Mouse (Mus musculus) CH12.LX (cell line): Measurements from ENCODE around the gene Gm36028. TPM values are rescaled to one million over a fixed set of nuclear protein-coding genes. Genes with fewer than 3 reads are reported as not detected.

Experiments
- DNase-seq: peaks from one replicate; pipeline ENCODE4 v3.0.0-alpha.2; 2013; ENCODE audit errors: extremely low read depth
- H3K27ac ChIP-seq: 2 replicates; pipeline ENCODE4 v1.5.1; 2012; ENCODE audit warnings: low read depth, mild to moderate bottlenecking, control low read depth, moderate library complexity; ENCODE audit not compliant: insufficient read depth
- H3K27me3 ChIP-seq: replicated peaks from 2 replicates; pipeline ENCODE3; 2012; ENCODE audit warnings: inconsistent platforms
- H3K36me3 ChIP-seq, 2 experiments: replicated peaks in 1 of 2; 2 replicates each; pipeline versions ENCODE3 to v1.6.1; 2012; ENCODE audit warnings: inconsistent platforms in 1 of 2, low read length in 1 of 2, mild to moderate bottlenecking in 1 of 2, mixed read lengths in 1 of 2, moderate library complexity in 1 of 2; ENCODE audit not compliant: control insufficient read depth in 1 of 2, insufficient read depth in 1 of 2
- H3K4me1 ChIP-seq, 2 experiments: 2 replicates each; pipeline ENCODE4 v1.6.1; 2012; ENCODE audit warnings: inconsistent platforms in 1 of 2, moderate library complexity in 1 of 2; ENCODE audit not compliant: insufficient read depth in 2 of 2, control insufficient read depth in 1 of 2
- H3K4me2 ChIP-seq: 2 replicates; pipeline ENCODE4 v1.6.1; 2012; ENCODE audit warnings: low read depth, mild to moderate bottlenecking, control low read depth; ENCODE audit not compliant: poor library complexity, insufficient read depth, severe bottlenecking
- H3K4me3 ChIP-seq, 3 experiments: fragments of 150-350 bp in 1 of 3; sonication (generic) in 1 of 3; replicated peaks in 1 of 3; 2 replicates each; pipeline versions ENCODE3 to v1.5.1; 2011 to 2012; ENCODE audit warnings: low read depth in 2 of 3, low read length in 2 of 3, mild to moderate bottlenecking in 2 of 3, moderate library complexity in 2 of 3, control low read depth in 1 of 3, improper control_type of control experiment in 1 of 3, inconsistent platforms in 1 of 3, mixed read lengths in 1 of 3; ENCODE audit not compliant: poor library complexity in 1 of 3
- H3K79me2 ChIP-seq: replicated peaks from 2 replicates; pipeline ENCODE4 v1.6.1; 2012; ENCODE audit warnings: mild to moderate bottlenecking, moderate library complexity; ENCODE audit not compliant: control insufficient read depth, poor library complexity, insufficient read depth, severe bottlenecking; ENCODE audit errors: extremely low read depth
- H3K9ac ChIP-seq: 2 replicates; pipeline ENCODE4 v1.6.1; 2012; ENCODE audit warnings: low read depth, mild to moderate bottlenecking, control low read depth, moderate library complexity; ENCODE audit not compliant: insufficient read depth
- H3K9me3 ChIP-seq: replicated peaks from 2 replicates; pipeline ENCODE3; 2012; ENCODE audit warnings: low read length, inconsistent platforms, mixed read lengths
- BHLHE40 ChIP-seq: IDR thresholded peaks from 2 replicates; pipeline ENCODE4 v1.6.1; 2011; ENCODE audit warnings: mild to moderate bottlenecking, low read depth, low read length, improper control_type of control experiment
- CHD1 ChIP-seq: IDR thresholded peaks from 2 replicates; pipeline ENCODE4 v1.6.1; 2012; ENCODE audit warnings: low read depth, low read length, improper control_type of control experiment, inconsistent platforms
- CHD2 ChIP-seq: IDR thresholded peaks from 2 replicates; pipeline ENCODE4 v1.6.1; 2011; ENCODE audit warnings: low read length, improper control_type of control experiment
- E2F4 ChIP-seq: IDR thresholded peaks from 2 replicates; pipeline ENCODE4 v1.6.1; 2011; ENCODE audit warnings: low read depth, low read length, improper control_type of control experiment; ENCODE audit not compliant: insufficient replicate concordance
- EP300 ChIP-seq: IDR thresholded peaks from 2 replicates; pipeline ENCODE4 v1.6.1; 2011; ENCODE audit warnings: low read length, improper control_type of control experiment
- ETS1 ChIP-seq: conservative IDR thresholded peaks from 2 replicates; pipeline ENCODE4 v1.6.1; 2012; ENCODE audit warnings: low read depth, mild to moderate bottlenecking, inconsistent platforms, low read length, improper control_type of control experiment, moderate library complexity
- HCFC1 ChIP-seq: IDR thresholded peaks from 2 replicates; pipeline ENCODE4 v1.6.1; 2012; ENCODE audit warnings: low read depth, mild to moderate bottlenecking, inconsistent platforms, low read length, improper control_type of control experiment
- JUN ChIP-seq: IDR thresholded peaks from 2 replicates; pipeline ENCODE4 v1.6.1; 2011; ENCODE audit warnings: low read depth, mild to moderate bottlenecking, low read length, improper control_type of control experiment, moderate library complexity; ENCODE audit not compliant: insufficient read depth
- JUND ChIP-seq: conservative IDR thresholded peaks from 2 replicates; pipeline ENCODE4 v1.6.1; 2011; ENCODE audit warnings: low read depth, low read length, improper control_type of control experiment
- KAT2A ChIP-seq: IDR thresholded peaks from 2 replicates; pipeline ENCODE4 v1.6.1; 2012; ENCODE audit warnings: low read length, improper control_type of control experiment, inconsistent platforms; ENCODE audit not compliant: insufficient replicate concordance
- MAX ChIP-seq: IDR thresholded peaks from 2 replicates; pipeline ENCODE4 v1.6.1; 2011; ENCODE audit warnings: low read length, improper control_type of control experiment
- MEF2A ChIP-seq: IDR thresholded peaks from 2 replicates; pipeline ENCODE4 v1.6.1; 2014; ENCODE audit warnings: low read depth, mild to moderate bottlenecking, inconsistent platforms, low read length, improper control_type of control experiment, borderline replicate concordance
- MXI1 ChIP-seq: IDR thresholded peaks from 2 replicates; pipeline ENCODE4 v1.6.1; 2011; ENCODE audit warnings: mild to moderate bottlenecking, low read depth, low read length, improper control_type of control experiment
- MYC ChIP-seq: IDR thresholded peaks from 2 replicates; pipeline ENCODE4 v1.6.1; 2011; ENCODE audit warnings: low read depth, mild to moderate bottlenecking, improper control_type of control experiment, low read length
- POLR2A ChIP-seq: IDR thresholded peaks from 2 replicates; pipeline ENCODE4 v1.6.1; 2011; ENCODE audit warnings: low read depth, mild to moderate bottlenecking, improper control_type of control experiment, low read length
- POLR2AphosphoS2 ChIP-seq: IDR thresholded peaks from 2 replicates; pipeline ENCODE4 v1.6.1; 2011; ENCODE audit warnings: low read depth, low read length, improper control_type of control experiment
- RAD21 ChIP-seq: IDR thresholded peaks from 2 replicates; pipeline ENCODE4 v1.6.1; 2011; ENCODE audit warnings: low read depth, mild to moderate bottlenecking, low read length, improper control_type of control experiment, moderate library complexity
- RCOR1 ChIP-seq: conservative IDR thresholded peaks from 2 replicates; pipeline ENCODE4 v1.6.1; 2012; ENCODE audit warnings: low read depth, mild to moderate bottlenecking, inconsistent platforms, low read length, improper control_type of control experiment
- SIN3A ChIP-seq: IDR thresholded peaks from 2 replicates; pipeline ENCODE4 v1.6.1; 2012; ENCODE audit warnings: low read length, improper control_type of control experiment, inconsistent platforms
- SMC3 ChIP-seq: IDR thresholded peaks from 2 replicates; pipeline ENCODE4 v1.6.1; 2011; ENCODE audit warnings: low read depth, low read length, improper control_type of control experiment
- TCF12 ChIP-seq: IDR thresholded peaks from 2 replicates; pipeline ENCODE4 v1.6.1; 2014; ENCODE audit warnings: low read depth, mild to moderate bottlenecking, inconsistent platforms, low read length, improper control_type of control experiment
- USF2 ChIP-seq: conservative IDR thresholded peaks from 2 replicates; pipeline ENCODE4 v1.6.1; 2011; ENCODE audit warnings: low read depth, low read length, improper control_type of control experiment
- ZKSCAN1 ChIP-seq: IDR thresholded peaks from 2 replicates; pipeline ENCODE4 v1.6.1; 2012; ENCODE audit warnings: low read depth, inconsistent platforms, low read length, improper control_type of control experiment, borderline replicate concordance
- ZMIZ1 ChIP-seq: IDR thresholded peaks from 2 replicates; pipeline ENCODE4 v1.6.1; 2012; ENCODE audit warnings: low read depth, mild to moderate bottlenecking, inconsistent platforms, low read length, improper control_type of control experiment
- dilution Hi-C: fragments of 300-500 bp; cut with MboI; formaldehyde crosslinking; loops from 2 replicates; pipeline ENCODE4 v1.14.3; 2020; ENCODE audit warnings: low sequenced_read_pairs; ENCODE audit not compliant: extremely low pct_unique_long_range_greater_than_20kb, extremely low pct_ligation_motif_present
- in situ Hi-C: fragments of 300-500 bp; cut with MboI; formaldehyde crosslinking; loops from 3 replicates; pipeline ENCODE4 v1.14.3; 2019; ENCODE audit warnings: low sequenced_read_pairs, low pct_ligation_motif_present, low pct_unique_long_range_greater_than_20kb, mixed read lengths
- polyA plus RNA-seq: library from polyadenylated mRNA; unstranded; fragments of >175 nt; gene quantifications from 2 replicates; pipeline ENCODE4 v1.2.1, GENCODE M21; 2012; ENCODE audit warnings: low read depth; ENCODE audit not compliant: insufficient read length
- total RNA-seq, 2 experiments: library from RNA; depleted of rRNA; stranded (reverse); fragments of 300-350 nt in 1 of 2; fragments of >200 nt in 1 of 2; gene quantifications; 2 replicates each; pipeline ENCODE4 v1.2.3; 2012 to 2014

Gene Gm36028
- total and polyA plus RNA-seq, 3 experiments, result not detected

DNA sequence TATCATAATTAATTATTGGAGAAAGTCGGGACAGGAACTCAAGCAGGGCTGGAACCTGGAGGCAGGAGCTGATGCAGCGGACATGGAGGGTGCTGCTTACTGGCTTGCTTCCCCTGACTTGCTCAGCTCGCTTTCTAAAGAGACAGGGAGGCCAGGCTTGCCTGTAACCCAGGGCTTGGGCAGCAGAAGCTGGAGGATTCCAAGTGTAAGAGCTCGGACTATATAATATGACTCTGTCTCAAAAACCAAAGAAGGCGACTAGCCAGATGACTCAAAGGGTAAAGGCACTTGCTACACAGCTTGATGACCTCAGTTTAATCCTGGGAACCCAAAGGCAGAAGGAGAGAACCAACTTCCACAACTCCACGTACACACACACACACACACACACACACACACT is 32.4 kb upstream of the Gm36028 start:
- Histone ChIP-seq H3K36me3 (peaks cover 0 to 4% of the 10 kb centered on the region in 2 experiments), H3K9me3 (no peaks in the 10 kb centered on the region), H3K9ac (no peak overlapping the region), H3K4me1 (peaks cover 0 to 14% of the 10 kb centered on the region in 2 experiments; a peak in 2 of 4 replicates), H3K4me2 (no peak overlapping the region), H3K27me3 (no peaks in the 10 kb centered on the region), H3K79me2 (no peaks in the 10 kb centered on the region), H3K4me3 (no peak overlapping the region), H3K27ac (no peak overlapping the region)
- no peak for TF ChIP-seq JUN
- TF ChIP-seq ZKSCAN1, result no peak
- no peak for TF ChIP-seq BHLHE40
- TF ChIP-seq USF2, result no peak
- TF ChIP-seq POLR2A, result no peak
- TF ChIP-seq EP300, result no peak
- TF ChIP-seq KAT2A, result no peak
- TF ChIP-seq SMC3, result no peak
- no peak for TF ChIP-seq CHD1
- no peak for TF ChIP-seq ZMIZ1
- no peak for TF ChIP-seq POLR2AphosphoS2
- no peak for TF ChIP-seq SIN3A
- no peak for TF ChIP-seq MEF2A
- no peak for TF ChIP-seq MYC
- no peak for TF ChIP-seq HCFC1
- no peak for TF ChIP-seq CHD2
- no peak for TF ChIP-seq MXI1
- TF ChIP-seq RCOR1, result no peak
- TF ChIP-seq ETS1, result no peak
- in situ Hi-C loops (no loop called here), dilution Hi-C loops (no loop called here)
- DNase-seq, result no peak

DNA sequence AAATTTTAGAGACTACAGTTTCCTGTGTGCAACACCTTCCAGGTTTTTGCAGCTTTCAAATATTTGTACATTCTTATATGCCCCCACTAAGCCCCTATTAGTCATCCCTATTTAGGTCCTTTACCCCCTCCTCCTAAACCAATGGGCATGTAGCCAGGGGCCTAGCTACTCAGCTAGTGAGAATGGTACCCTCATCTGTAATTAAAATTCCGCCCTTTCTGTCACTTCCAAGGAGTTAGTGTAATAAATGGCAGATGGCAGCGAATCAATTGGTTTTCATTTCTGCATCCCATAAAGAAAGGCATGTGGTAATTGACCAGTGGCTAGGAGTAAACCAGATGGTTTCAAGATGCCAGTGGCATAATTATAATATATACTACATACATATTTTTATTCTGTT is 31.7 kb upstream of the Gm36028 start:
- H3K27ac ChIP-seq, result no peak overlapping the region
- no peak overlapping the region for H3K4me3 ChIP-seq
- dilution Hi-C loops, result no loop called here
- H3K79me2 ChIP-seq, result no peaks in the 10 kb centered on the region
- peaks cover 0 to 4% of the 10 kb centered on the region in 2 experiments for H3K36me3 ChIP-seq
- in situ Hi-C loops, result no loop called here
- H3K4me2 ChIP-seq, result no peak overlapping the region
- TF ChIP-seq BHLHE40 (no peak), TCF12 (no peak), JUN (no peak), HCFC1 (no peak), E2F4 (no peak), MAX (no peak), USF2 (no peak), JUND (no peak), RAD21 (no peak)
- TF ChIP-seq, all 38 proteins: peak for 0
- DNase-seq, result no peak
- Histone ChIP-seq H3K9ac (no peak overlapping the region), H3K9me3 (no peaks in the 10 kb centered on the region), H3K4me1 (peaks cover 0 to 14% of the 10 kb centered on the region in 2 experiments; a peak in 2 of 4 replicates), H3K27me3 (no peaks in the 10 kb centered on the region)
